Mouse (Mus musculus): ENCODE data around the gene Ppp1r15a.

- TF ChIP-seq MAX (IDR thresholded peaks at IDR 0.05; ENCODE audit: low read length): no peak
- peak; percentile 94 for TF ChIP-seq HCFC1 (IDR thresholded peaks at IDR 0.05; ENCODE audit: low read depth, low read length)
- TF ChIP-seq USF2 (conservative IDR thresholded peaks at IDR 0.05; ENCODE audit: low read depth, low read length): no peak
- TF ChIP-seq SIN3A (IDR thresholded peaks at IDR 0.05; ENCODE audit: low read length): no peak; the same call in 1 of the 2 replicates
- TF ChIP-seq CTCF (conservative IDR thresholded peaks at IDR 0.05 in 1 of 2, IDR thresholded peaks at IDR 0.05 in 1 of 2; ENCODE audit: low read depth in 2 of 2, low read length in 2 of 2): peak in 1 of 2 experiments; percentile 29; a peak in 1 of 4 replicates
- TF ChIP-seq ETS1 (conservative IDR thresholded peaks at IDR 0.05; ENCODE audit: low read depth, low read length): no peak
- 0 out of 2 replicates have a peak, but pooled peaks have one; percentile 28 for TF ChIP-seq CHD2 (IDR thresholded peaks at IDR 0.05; ENCODE audit: low read length)
- TF ChIP-seq MAZ (IDR thresholded peaks at IDR 0.05; ENCODE audit: low read depth, low read length): 0 out of 2 replicates have a peak, but pooled peaks have one; percentile 24
Observed at GRCm38 (mm10) chr7:45521728-45522184, 4.3 kb downstream of the Ppp1r15a start.

All from CH12.LX (cell line).